Mouse (Mus musculus) spleen, adult 2 months (tissue): Measurements from ENCODE around the gene Zfhx3. TPM values are rescaled to one million over a fixed set of nuclear protein-coding genes. Genes with fewer than 3 reads are reported as not detected.

ENCODE experiments used
- DNase-seq, 2 experiments: peaks; one replicate each; pipeline versions ENCODE4 v3.0.0 to v3.0.0-alpha.2; 2012 to 2021; ENCODE audit warnings: low spot score in 2 of 2, low read depth in 1 of 2
- H3K27ac ChIP-seq: fragments of 200-500 bp; 2 replicates; pipeline ENCODE4 v1.5.1; 2012; ENCODE audit warnings: low read length, inconsistent platforms; ENCODE audit not compliant: insufficient read depth
- H3K27me3 ChIP-seq: fragments of 200-500 bp; 2 replicates; pipeline ENCODE4 v1.6.1; 2012; ENCODE audit warnings: mild to moderate bottlenecking, moderate library complexity, low read length, inconsistent platforms; ENCODE audit not compliant: control insufficient read depth, insufficient read depth
- H3K36me3 ChIP-seq: fragments of 200-500 bp; 2 replicates; pipeline ENCODE4 v1.6.1; 2012; ENCODE audit warnings: mild to moderate bottlenecking, low read length, inconsistent platforms; ENCODE audit not compliant: control insufficient read depth, insufficient read depth
- H3K4me1 ChIP-seq: fragments of 200-500 bp; 2 replicates; pipeline ENCODE4 v1.6.1; 2011; ENCODE audit warnings: inconsistent platforms; ENCODE audit not compliant: control insufficient read depth, insufficient read depth, insufficient read length
- H3K4me3 ChIP-seq: fragments of 200-500 bp; 2 replicates; pipeline ENCODE4 v1.5.1; 2011; ENCODE audit warnings: mild to moderate bottlenecking, inconsistent platforms; ENCODE audit not compliant: insufficient read depth, insufficient read length; ENCODE audit errors: extremely low read depth
- CTCF ChIP-seq: fragments of 200-500 bp; IDR thresholded peaks from 2 replicates; pipeline ENCODE4 v1.5.1; 2011; ENCODE audit warnings: mild to moderate bottlenecking, inconsistent platforms; ENCODE audit not compliant: insufficient read depth, insufficient read length, insufficient replicate concordance; ENCODE audit errors: extremely low read depth
- POLR2A ChIP-seq: fragments of 200-500 bp; IDR thresholded peaks from 2 replicates; pipeline ENCODE4 v1.6.1; 2011; ENCODE audit warnings: low read depth, low read length, inconsistent platforms
- WGBS: fragments of 180-500 bp; shearing (Covaris S2); methylation state at CpG from one replicate; pipeline ENCODE4 v1.1.7; 2018; 5-methylcytosine and 5-hydroxymethylcytosine counted together
- polyA plus RNA-seq: library from polyadenylated mRNA; depleted of rRNA; stranded (reverse); fragments of >200 nt; gene quantifications from 2 replicates; pipeline ENCODE4 v1.2.3, GENCODE M21; 2012

Zfhx3 gene
- polyA plus RNA-seq, 1 experiment: 1.5 TPM

- DNase-seq: no peak
- Histone ChIP-seq H3K4me1 (no peaks in the 10 kb centered on the region), H3K27me3 (no peaks in the 10 kb centered on the region), H3K36me3 (no peaks in the 10 kb centered on the region), H3K4me3 (no peak overlapping the region), H3K27ac (no peak overlapping the region)
- TF ChIP-seq POLR2A (no peak), CTCF (no peak)
- 76% methylated on average over 19 of the region's 19 CpGs for WGBS
Measured at GRCm38 (mm10) chr8:108764403-108765194, 822.2 kb downstream of the Zfhx3 start.

- DNase-seq: no peak
- Histone ChIP-seq H3K4me1 (no peaks in the 10 kb centered on the region), H3K27ac (no peak overlapping the region), H3K27me3 (no peaks in the 10 kb centered on the region), H3K4me3 (no peak overlapping the region), H3K36me3 (no peaks in the 10 kb centered on the region)
- no peak for TF ChIP-seq CTCF
- TF ChIP-seq POLR2A: no peak
- WGBS: 95% methylated on average over 6 of the region's 6 CpGs
Measured at GRCm38 (mm10) chr8:108766102-108766501, 823.7 kb downstream of the Zfhx3 start.

GRCm38 (mm10) chr8:108768051-108768450, 825.6 kb downstream of the Zfhx3 start:
- WGBS: 99% methylated on average over 7 of the region's 7 CpGs
- no peaks in the 10 kb centered on the region for H3K27me3 ChIP-seq
- H3K4me1 ChIP-seq: no peaks in the 10 kb centered on the region
- TF ChIP-seq CTCF: no peak
- TF ChIP-seq POLR2A: no peak
- no peak overlapping the region for H3K27ac ChIP-seq
- no peak overlapping the region for H3K4me3 ChIP-seq
- H3K36me3 ChIP-seq: no peaks in the 10 kb centered on the region
- no peak for DNase-seq

GRCm38 (mm10) chr8:108770334-108770733, 827.9 kb downstream of the Zfhx3 start:
- Histone ChIP-seq H3K36me3 (no peaks in the 10 kb centered on the region), H3K4me1 (no peaks in the 10 kb centered on the region), H3K27me3 (no peaks in the 10 kb centered on the region), H3K4me3 (no peak overlapping the region), H3K27ac (no peak overlapping the region)
- DNase-seq: no peak
- 88% methylated on average over 4 of the region's 4 CpGs for WGBS
- no peak for TF ChIP-seq POLR2A
- TF ChIP-seq CTCF: no peak

- 92% methylated on average over 6 of the region's 6 CpGs for WGBS
- Histone ChIP-seq H3K36me3 (no peaks in the 10 kb centered on the region), H3K4me1 (no peaks in the 10 kb centered on the region), H3K4me3 (no peak overlapping the region), H3K27me3 (no peaks in the 10 kb centered on the region), H3K27ac (no peak overlapping the region)
- TF ChIP-seq CTCF (no peak), POLR2A (no peak)
- no peak for DNase-seq
Measured at GRCm38 (mm10) chr8:108773436-108773835, 831.0 kb downstream of the Zfhx3 start.

- H3K27ac ChIP-seq: no peak overlapping the region
- no peak for DNase-seq
- 93% methylated on average over 12 of the region's 12 CpGs for WGBS
- TF ChIP-seq CTCF (no peak), POLR2A (no peak)
- no peaks in the 10 kb centered on the region for H3K27me3 ChIP-seq
- H3K4me1 ChIP-seq: no peaks in the 10 kb centered on the region
- H3K36me3 ChIP-seq: no peaks in the 10 kb centered on the region
- H3K4me3 ChIP-seq: no peak overlapping the region
Measured at GRCm38 (mm10) chr8:108778063-108778462, 835.6 kb downstream of the Zfhx3 start.

- H3K27ac ChIP-seq: no peak overlapping the region
- H3K4me1 ChIP-seq: no peaks in the 10 kb centered on the region
- WGBS: 90% methylated on average over 9 of the region's 9 CpGs
Measured at GRCm38 (mm10) chr8:108778551-108778950, 836.1 kb downstream of the Zfhx3 start.

More at GRCm38 (mm10) chr8:108778551-108778950, 836.1 kb downstream of the Zfhx3 start:
- TF ChIP-seq CTCF: no peak
- Histone ChIP-seq H3K36me3 (no peaks in the 10 kb centered on the region), H3K4me3 (no peak overlapping the region), H3K27me3 (no peaks in the 10 kb centered on the region)
- no peak for DNase-seq
